Mouse (Mus musculus) testis, adult 2 months (tissue): Measurements from ENCODE around the gene Cib1.

Experiments
- CTCF ChIP-seq: fragments of 200-500 bp; IDR thresholded peaks from 2 replicates; pipeline ENCODE4 v1.5.1; 2012; ENCODE audit warnings: low read depth, mild to moderate bottlenecking, inconsistent platforms, low read length, moderate library complexity; ENCODE audit not compliant: control insufficient read depth, insufficient read depth, insufficient replicate concordance
- POLR2A ChIP-seq: fragments of 200-500 bp; IDR thresholded peaks from 2 replicates; pipeline ENCODE4 v1.6.1; 2012; ENCODE audit warnings: low read depth, mild to moderate bottlenecking, inconsistent platforms, low read length, moderate library complexity; ENCODE audit not compliant: control insufficient read depth

DNA sequence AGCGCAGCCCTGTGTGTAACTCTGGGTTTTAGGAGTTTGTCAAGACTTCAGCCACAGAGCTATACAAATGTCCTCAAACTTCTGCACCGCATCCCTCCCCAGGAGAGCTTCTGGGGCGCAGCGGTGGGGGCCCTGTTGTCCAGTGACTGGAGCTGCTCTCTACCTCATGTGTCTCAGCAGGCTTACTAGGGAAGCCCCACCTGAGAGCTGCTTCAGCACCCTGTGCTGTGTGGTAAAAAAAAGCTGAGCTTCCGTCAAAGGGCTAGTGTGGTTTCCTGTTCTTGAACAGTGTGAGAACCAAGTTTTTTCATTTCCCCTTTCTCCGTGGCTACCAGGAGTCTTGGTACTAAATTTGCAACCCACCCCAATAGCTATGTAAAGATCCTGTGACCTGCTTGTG is 22.9 kb downstream of the Cib1 start:
- no peak for TF ChIP-seq POLR2A
- TF ChIP-seq CTCF = no peak
